Mouse (Mus musculus) lung, postnatal 0 days (tissue): ENCODE measurements around the gene Wbp2nl. TPM values are rescaled to one million over a fixed set of nuclear protein-coding genes. Genes with fewer than 3 reads are reported as not detected.

ENCODE experiments used
- ATAC-seq: fragments of 200-750 bp; cut with Nextera tagmentation; 2 replicates; pipeline ENCODE4 v1.8.0; 2017; ENCODE audit warnings: moderate library complexity
- DNase-seq: peaks from one replicate; pipeline ENCODE4 v3.0.0-alpha.2; 2016; ENCODE audit warnings: low spot score
- H3K27ac ChIP-seq: fragments of 300-500 bp; sonication (generic); 2 replicates; pipeline ENCODE4 v1.5.1; 2014; ENCODE audit warnings: antibody characterized with exemption, mild to moderate bottlenecking, low read length, mixed read lengths
- H3K27me3 ChIP-seq: fragments of 300-500 bp; sonication (generic); replicated peaks from 2 replicates; pipeline ENCODE4 v1.6.1; 2014; ENCODE audit warnings: low read length, mixed read lengths; ENCODE audit not compliant: insufficient read depth
- H3K36me3 ChIP-seq: fragments of 300-500 bp; sonication (generic); 2 replicates; pipeline ENCODE4 v1.6.1; 2014; ENCODE audit warnings: low read length, mixed read lengths; ENCODE audit not compliant: insufficient read depth
- H3K4me1 ChIP-seq: fragments of 300-500 bp; sonication (generic); 2 replicates; pipeline ENCODE4 v1.6.1; 2014; ENCODE audit warnings: antibody characterized with exemption, low read depth, low read length, mixed read lengths; ENCODE audit not compliant: insufficient read depth
- H3K4me2 ChIP-seq: fragments of 300-500 bp; sonication (generic); replicated peaks from 2 replicates; pipeline ENCODE4 v1.6.1; 2014; ENCODE audit warnings: low read depth, mild to moderate bottlenecking, low read length, moderate library complexity, mixed read lengths
- H3K4me3 ChIP-seq: fragments of 300-500 bp; sonication (generic); 2 replicates; pipeline ENCODE4 v1.5.1; 2014; ENCODE audit warnings: low read depth, low read length
- H3K9ac ChIP-seq: fragments of 300-500 bp; sonication (generic); replicated peaks from 2 replicates; pipeline ENCODE4 v1.6.1; 2014; ENCODE audit warnings: low read depth, mild to moderate bottlenecking
- H3K9me3 ChIP-seq: fragments of 300-500 bp; sonication (generic); 2 replicates; pipeline ENCODE4 v1.6.1; 2016; ENCODE audit warnings: low read length, mixed read lengths
- CTCF ChIP-seq: IDR thresholded peaks from 2 replicates; pipeline ENCODE4 v1.5.1; 2016; ENCODE audit warnings: antibody characterized with exemption, mild to moderate bottlenecking
- EP300 ChIP-seq: IDR thresholded peaks from 2 replicates; pipeline ENCODE4 v1.6.1; 2016; ENCODE audit warnings: antibody characterized with exemption, mild to moderate bottlenecking, control low read depth
- WGBS: fragments of 180-500 bp; shearing (Covaris S2); extraction: QIAGEN DNeasy Blood & Tissue Kit; methylation state at CpG from one replicate; pipeline ENCODE4 v1.1.7; 2014; 5-methylcytosine and 5-hydroxymethylcytosine counted together
- polyA plus RNA-seq: library from polyadenylated mRNA; unstranded; fragments of >200 nt; fragmentation: Nextera tagmentation; extraction: Ambion mirVana; gene quantifications from 2 replicates; pipeline ENCODE4 v1.2.1, GENCODE M21; 2015

Gene Wbp2nl
- polyA plus RNA-seq, 1 experiment from 2014 or later: 0.19 TPM

- Histone ChIP-seq H3K9ac (no peak overlapping the region), H3K4me1 (peaks cover 16% of the 10 kb centered on the region), H3K36me3 (peaks cover 27% of the 10 kb centered on the region), H3K27me3 (no peaks in the 10 kb centered on the region), H3K27ac (no peak overlapping the region), H3K4me3 (no peak overlapping the region), H3K4me2 (no peak overlapping the region), H3K9me3 (no peaks in the 10 kb centered on the region)
- no peak for ATAC-seq
- WGBS: 80% methylated on average over 8 of the region's 8 CpGs
- TF ChIP-seq EP300: no peak
- no peak for DNase-seq
Observed at GRCm38 (mm10) chr15:82348258-82348998, 49.7 kb downstream of the Wbp2nl start.

GRCm38 (mm10) chr15:82348999-82349341, 50.2 kb downstream of the Wbp2nl start:
- no peak overlapping the region for H3K27ac ChIP-seq
- DNase-seq: no peak
- no peaks in the 10 kb centered on the region for H3K27me3 ChIP-seq
- no peak overlapping the region for H3K4me3 ChIP-seq
- H3K9ac ChIP-seq: no peak overlapping the region
- no peak for ATAC-seq
- no peak overlapping the region for H3K4me2 ChIP-seq
- WGBS: 79% methylated on average over 2 of the region's 2 CpGs
- peaks cover 27% of the 10 kb centered on the region for H3K36me3 ChIP-seq
- H3K9me3 ChIP-seq: no peaks in the 10 kb centered on the region
- H3K4me1 ChIP-seq: peaks cover 17% of the 10 kb centered on the region
- TF ChIP-seq CTCF (no peak), EP300 (no peak)

GRCm38 (mm10) chr15:82350349-82350748, 51.6 kb downstream of the Wbp2nl start:
- Histone ChIP-seq H3K36me3 (peaks cover 27% of the 10 kb centered on the region), H3K27me3 (no peaks in the 10 kb centered on the region), H3K9me3 (no peaks in the 10 kb centered on the region), H3K9ac (no peak overlapping the region), H3K4me3 (no peak overlapping the region), H3K27ac (no peak overlapping the region), H3K4me2 (no peak overlapping the region), H3K4me1 (peaks cover 17% of the 10 kb centered on the region)
- 81% methylated on average over 4 of the region's 4 CpGs for WGBS
- DNase-seq (no peak), ATAC-seq (no peak)
- no peak for TF ChIP-seq EP300
- TF ChIP-seq CTCF: no peak

GRCm38 (mm10) chr15:82351480-82351879, 52.7 kb downstream of the Wbp2nl start:
- DNase-seq (no peak), ATAC-seq (no peak)
- Histone ChIP-seq H3K36me3 (peaks cover 27% of the 10 kb centered on the region), H3K4me2 (no peak overlapping the region), H3K27me3 (no peaks in the 10 kb centered on the region), H3K4me3 (no peak overlapping the region), H3K9ac (no peak overlapping the region), H3K9me3 (no peaks in the 10 kb centered on the region), H3K4me1 (peaks cover 17% of the 10 kb centered on the region), H3K27ac (no peak overlapping the region)
- TF ChIP-seq CTCF (no peak), EP300 (no peak)
- 65% methylated on average over 3 of the region's 3 CpGs for WGBS

GRCm38 (mm10) chr15:82353078-82353744, 54.5 kb downstream of the Wbp2nl start:
- DNase-seq (no peak), ATAC-seq (no peak)
- H3K36me3 ChIP-seq: peaks cover 23% of the 10 kb centered on the region
- WGBS: 20% methylated on average over 14 of the region's 14 CpGs
- peak overlapping the region; percentile 80 for H3K27ac ChIP-seq
- H3K4me1 ChIP-seq: peaks cover 8% of the 10 kb centered on the region
- peak overlapping the region; percentile 87 for H3K4me3 ChIP-seq
- H3K9ac ChIP-seq: peak overlapping the region; percentile 96
- no peaks in the 10 kb centered on the region for H3K9me3 ChIP-seq
- peak overlapping the region; percentile 80 for H3K4me2 ChIP-seq
- no peaks in the 10 kb centered on the region for H3K27me3 ChIP-seq
- no peak for TF ChIP-seq CTCF
- TF ChIP-seq EP300: no peak

GRCm38 (mm10) chr15:82353745-82354113, 55.0 kb downstream of the Wbp2nl start:
- Histone ChIP-seq H3K4me3 (peak overlapping the region; percentile 87), H3K36me3 (peaks cover 18% of the 10 kb centered on the region), H3K27me3 (no peaks in the 10 kb centered on the region), H3K4me1 (peaks cover 8% of the 10 kb centered on the region), H3K27ac (peak overlapping the region; percentile 80), H3K4me2 (peak overlapping the region; percentile 80), H3K9me3 (no peaks in the 10 kb centered on the region), H3K9ac (peak overlapping the region; percentile 96)
- TF ChIP-seq CTCF: no peak
- TF ChIP-seq EP300: no peak
- ATAC-seq (peak; percentile 17), DNase-seq (no peak)
- WGBS: under 1% methylated on average over 23 of the region's 23 CpGs
